Comparison of ENCODE assay signal across 18 mouse cellular contexts in the genomic region with DNA sequence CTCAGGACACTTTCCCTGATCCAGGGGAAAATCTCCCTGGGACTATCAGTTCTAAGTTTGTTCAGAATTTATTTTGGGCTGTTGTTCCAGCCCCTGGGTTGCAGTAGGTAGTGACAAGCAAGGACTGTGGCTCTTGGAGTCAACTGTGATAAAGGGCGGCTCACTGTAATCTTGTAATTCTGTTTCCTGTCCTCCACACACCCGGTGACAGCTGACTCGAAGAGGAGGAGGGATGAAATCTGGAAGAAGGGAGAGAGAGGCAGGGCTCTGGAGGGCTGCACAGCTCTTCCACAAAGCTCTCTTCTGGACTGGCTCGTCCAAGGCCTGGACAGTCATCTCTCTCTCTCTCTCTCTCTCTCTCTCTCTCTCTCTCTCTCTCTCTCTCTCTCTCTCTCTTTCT. TPM values are rescaled to one million over a fixed set of nuclear protein-coding genes. Genes with fewer than 3 reads are reported as not detected.
"Had no signal": no experiment of that assay in that cellular context is flagged by ENCODE, and none has a peak within 500 bp of the region (broad histone marks: within the 10 kb centered on the region; RNA-seq: fewer than 3 reads in every experiment).

No protein-coding gene starts in this region.

- H3K9me3 ChIP-seq: limb, embryonic 12.5 days; liver, embryonic 13.5 days; neural tube, embryonic 12.5 days had no signal

- H3K9ac ChIP-seq: limb, embryonic 12.5 days; liver, embryonic 13.5 days; liver, postnatal 0 days; neural tube, embryonic 12.5 days had no signal

- H3K4me1 ChIP-seq: limb, embryonic 12.5 days; neural tube, embryonic 12.5 days had no signal

- H3K4me2 ChIP-seq: limb, embryonic 12.5 days; liver, embryonic 13.5 days; neural tube, embryonic 12.5 days had no signal

- H3K27me3 ChIP-seq: neural tube, embryonic 12.5 days had no signal

- ATAC-seq: liver, postnatal 0 days had no signal

- H3K4me3 ChIP-seq: layer of hippocampus, adult 2 months; limb, embryonic 12.5 days; liver, embryonic 13.5 days; neural tube, embryonic 12.5 days had no signal

- DNase-seq: kidney, adult 9 months; kidney, postnatal 10 days; kidney, postnatal 4 days; liver; liver, embryonic 13.5 days; liver, postnatal 0 days; lung, postnatal 14 days; midbrain, embryonic 14.5 days; thymus, postnatal 4 days had no signal

- H3K27ac ChIP-seq: layer of hippocampus, adult 2 months; limb, embryonic 12.5 days; liver, embryonic 13.5 days; neural tube, embryonic 12.5 days; stomach, postnatal 0 days had no signal

- H3K36me3 ChIP-seq: liver, embryonic 13.5 days; neural tube, embryonic 12.5 days had no signal

RNA-seq across cellular contexts. Expression of gene Tbx5, which starts 24.6 kb away (rescaled TPM):
- total RNA-seq: layer of hippocampus, adult 2 months; layer of hippocampus, postnatal 10 days; left cerebral cortex, postnatal 36 days; megakaryocyte progenitor cell, adult 5-6 weeks; monocyte, adult 5-6 weeks; neutrophil, adult 5-6 weeks had no signal
- polyA plus RNA-seq: liver, postnatal 0 days; neural tube, embryonic 12.5 days had no signal
